Comparison of ENCODE assay signal across 8 mouse cellular contexts in genomic region chr6:125008586-125009128, GRCm38 (mm10). TPM values are rescaled to one million over a fixed set of nuclear protein-coding genes. Genes with fewer than 3 reads are reported as not detected.
A peak's percentile ranks its signal among the peaks of the same experiment; 100 is the strongest.
DNase-seq lines count a peak whose midpoint lies in the region; ATAC-seq lines count a peak whose summit lies in the region.

No protein-coding gene starts in this region.

- H3K27me3 ChIP-seq in lung, embryonic 16.5 days (ENCODE audit: control insufficient read depth, insufficient read depth, low read depth, low read length) = peaks cover under 1% of the 10 kb centered on the region; the same call in 1 of the 2 replicates

- peaks cover 7% of the 10 kb centered on the region; the same call in 1 of the 2 replicates for H3K36me3 ChIP-seq in lung, embryonic 16.5 days (ENCODE audit: control insufficient read depth, insufficient read depth, low read length)

- H3K27ac ChIP-seq in lung, embryonic 16.5 days (ENCODE audit: low read length) = peak overlapping the region; percentile 99

- peaks cover 13% of the 10 kb centered on the region for H3K4me1 ChIP-seq in lung, embryonic 16.5 days (replicated peaks; ENCODE audit: control insufficient read depth, insufficient read depth, low read length)

- peak overlapping the region; percentile 97 for H3K9ac ChIP-seq in lung, embryonic 16.5 days (ENCODE audit: low read length)

- no peaks in the 10 kb centered on the region for H3K9me3 ChIP-seq in lung, embryonic 16.5 days (ENCODE audit: control insufficient read depth, low read length)

- under 1% methylated on average over 32 of the region's 34 CpGs for WGBS in lung, embryonic 16.5 days

- peak overlapping the region; percentile 79 for H3K4me2 ChIP-seq in lung, embryonic 16.5 days (ENCODE audit: low read depth, low read length)

- DNase-seq in MEL-GATA-1-ER (ENCODE audit: extremely low read depth, low read depth) = peak; percentile 98
- DNase-seq in cerebellum, adult 8-10 months = peak; percentile 96
- peak; percentile 98 for DNase-seq in forelimb bud, embryonic 11.5 days (ENCODE audit: low read depth, low spot score)
- DNase-seq in layer of hippocampus, adult 9-10 months (ENCODE audit: low spot score) = peak; percentile 99
- DNase-seq in ovary, postnatal 10 days (ENCODE audit: low spot score) = peak; percentile 87
- DNase-seq in thymus, postnatal 10 days (ENCODE audit: low spot score in 2 of 2) = peak; percentile 93 to 96

- peak overlapping the region; percentile 76 for H3K4me3 ChIP-seq in lung, embryonic 16.5 days (ENCODE audit: low read length)

- ATAC-seq in hematopoietic stem cell, adult 5-6 weeks (replicated peaks in 1 of 2; ENCODE audit: insufficient read depth in 1 of 2, low FRiP score in 2 of 2, low TSS enrichment in 1 of 2, low read depth in 1 of 2, poor library complexity in 2 of 2, severe bottlenecking in 2 of 2) = peak; percentile 97 to 98
- peak; percentile 98 for ATAC-seq in lung, embryonic 16.5 days (ENCODE audit: low read depth)

RNA-seq across cellular contexts. Expression of gene Zfp384, which starts 0.3 kb away (rescaled TPM):
- 29.0 and 29.2 TPM in 2 replicates for total RNA-seq in hematopoietic stem cell, adult 5-6 weeks (2017)
- 14.0 and 14.3 TPM in 2 replicates for polyA plus RNA-seq in lung, embryonic 16.5 days (2015; fragmentation: Nextera tagmentation; extraction: Ambion mirVana)

RNA-seq across cellular contexts. Expression of gene Pianp, which starts 12.2 kb away (rescaled TPM):
- total RNA-seq in hematopoietic stem cell, adult 5-6 weeks (2017) = not detected in 2 replicates
- polyA plus RNA-seq in lung, embryonic 16.5 days (2015; fragmentation: Nextera tagmentation; extraction: Ambion mirVana) = 0.68 and 0.88 TPM in 2 replicates

RNA-seq across cellular contexts. Expression of gene Ing4, which starts 30.9 kb away (rescaled TPM):
- 92.9 and 101 TPM in 2 replicates for total RNA-seq in hematopoietic stem cell, adult 5-6 weeks (2017)
- 141 and 142 TPM in 2 replicates for polyA plus RNA-seq in lung, embryonic 16.5 days (2015; fragmentation: Nextera tagmentation; extraction: Ambion mirVana)

RNA-seq across cellular contexts. Expression of gene Acrbp, which starts 40.8 kb away (rescaled TPM):
- 7.6 and 7.8 TPM in 2 replicates for total RNA-seq in hematopoietic stem cell, adult 5-6 weeks (2017)
- polyA plus RNA-seq in lung, embryonic 16.5 days (2015; fragmentation: Nextera tagmentation; extraction: Ambion mirVana) = 12.9 and 16.4 TPM in 2 replicates

RNA-seq across cellular contexts. Expression of gene Cops7a, which starts 43.3 kb away (rescaled TPM):
- total RNA-seq in hematopoietic stem cell, adult 5-6 weeks (2017) = 41.6 and 51.1 TPM in 2 replicates
- 138 and 153 TPM in 2 replicates for polyA plus RNA-seq in lung, embryonic 16.5 days (2015; fragmentation: Nextera tagmentation; extraction: Ambion mirVana)

Comparison
In these comparisons a context has a peak if more than half of its experiments do, and no peak if none do; other contexts are left out.
1. Peak in every context shown above with its lines: DNase-seq, ATAC-seq, H3K4me3 ChIP-seq and H3K27ac ChIP-seq.